Mouse (Mus musculus): ENCODE results near the gene Meis1.

- TF ChIP-seq CTCF (IDR thresholded peaks at IDR 0.05; ENCODE audit: low read depth, low read length), result no peak
- no peak for TF ChIP-seq EP300 (IDR thresholded peaks at IDR 0.05; ENCODE audit: insufficient read depth, low read depth, low read length)
- TF ChIP-seq POLR2A (IDR thresholded peaks at IDR 0.05; ENCODE audit: insufficient read depth, low read length), result no peak
Observed at GRCm38 (mm10) chr11:18845900-18846299, 172.9 kb downstream of the Meis1 start.
